Mouse (Mus musculus) adrenal gland, postnatal 25 days (tissue): ENCODE data around the gene Pitpnm1. TPM values are rescaled to one million over a fixed set of nuclear protein-coding genes. Genes with fewer than 3 reads are reported as not detected.

Experiments used
- DNase-seq: peaks from one replicate; pipeline ENCODE4 v3.0.0; 2021; ENCODE audit warnings: mixed read lengths
- total RNA-seq: library from RNA; stranded (reverse); gene quantifications from 2 replicates; pipeline ENCODE4 v1.2.3, GENCODE M21; 2021

Gene Pitpnm1
- total RNA-seq, 1 experiment from 2014 or later: 54.8 TPM

DNA sequence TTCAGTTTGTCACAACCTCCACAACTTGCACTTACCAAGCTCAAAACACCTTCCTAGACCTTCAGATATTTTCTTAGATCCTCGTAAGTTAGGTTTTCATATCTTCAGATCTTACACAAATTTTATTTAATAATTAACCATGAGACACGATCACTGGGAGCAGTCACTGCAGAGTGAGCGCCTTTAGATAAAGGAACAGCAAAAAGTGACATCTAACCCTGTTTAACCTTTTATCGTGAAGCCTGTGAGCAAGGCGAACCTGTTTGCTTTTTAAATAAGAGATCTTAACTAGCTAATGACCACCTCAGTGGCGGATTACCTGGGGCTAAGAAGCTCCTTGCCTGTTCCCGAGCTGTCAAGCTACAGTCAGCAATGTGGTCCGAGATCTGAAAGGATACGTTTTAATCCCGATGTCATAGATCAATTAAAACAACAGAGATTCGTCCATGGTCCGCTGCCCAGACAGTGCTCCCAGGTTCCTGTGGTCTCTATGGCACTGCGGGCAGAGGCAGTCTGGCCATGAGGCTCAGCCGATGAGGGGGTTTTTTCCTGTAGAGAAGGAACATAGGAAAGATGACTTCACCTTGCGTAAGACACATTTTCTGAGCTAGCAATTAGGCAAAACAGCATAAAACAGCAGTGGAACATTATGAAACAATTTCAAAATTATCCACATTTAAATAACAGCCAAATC, 30.9 kb upstream of the Pitpnm1 start:
- DNase-seq: no peak

DNA sequence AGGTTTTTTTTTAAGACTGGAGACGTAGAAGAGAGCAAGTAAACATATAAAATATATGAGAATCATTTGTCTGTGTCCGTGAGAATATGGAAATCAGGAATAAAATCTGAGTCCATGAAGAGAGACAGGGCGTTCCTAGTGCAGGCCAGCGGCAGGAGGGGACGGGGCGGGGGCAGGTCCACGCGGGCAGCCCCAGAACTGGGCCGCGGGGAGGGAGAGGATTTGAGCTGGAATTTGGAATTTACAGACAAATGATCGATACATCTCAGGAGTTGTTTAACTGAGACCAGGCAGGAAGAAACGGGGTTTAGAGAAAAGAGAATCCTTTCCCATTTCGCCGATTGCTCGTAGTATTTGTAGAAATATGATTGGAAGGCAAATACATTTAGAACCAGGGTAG, 29.5 kb upstream of the Pitpnm1 start:
- no peak for DNase-seq

DNA sequence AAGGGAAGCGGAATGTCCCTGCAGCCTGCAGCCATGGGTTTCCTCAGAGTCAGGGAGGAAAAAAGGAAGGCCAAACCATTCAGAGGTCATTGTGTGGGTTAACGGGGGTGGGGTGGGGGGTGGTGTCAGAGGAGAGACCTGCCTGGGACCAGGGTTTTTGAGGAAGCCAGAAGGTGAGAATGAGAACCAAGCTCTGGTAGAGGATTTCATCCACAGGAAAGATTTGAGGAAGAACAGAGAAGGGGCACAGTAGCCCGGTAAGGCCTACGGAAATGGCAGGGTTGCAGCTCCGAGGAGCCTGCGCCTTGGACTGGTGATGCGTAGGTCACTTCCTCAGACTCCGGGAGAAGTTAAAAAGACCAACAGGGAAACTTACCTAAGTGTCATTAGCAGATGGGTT, 29.0 kb upstream of the Pitpnm1 start:
- no peak for DNase-seq

DNA sequence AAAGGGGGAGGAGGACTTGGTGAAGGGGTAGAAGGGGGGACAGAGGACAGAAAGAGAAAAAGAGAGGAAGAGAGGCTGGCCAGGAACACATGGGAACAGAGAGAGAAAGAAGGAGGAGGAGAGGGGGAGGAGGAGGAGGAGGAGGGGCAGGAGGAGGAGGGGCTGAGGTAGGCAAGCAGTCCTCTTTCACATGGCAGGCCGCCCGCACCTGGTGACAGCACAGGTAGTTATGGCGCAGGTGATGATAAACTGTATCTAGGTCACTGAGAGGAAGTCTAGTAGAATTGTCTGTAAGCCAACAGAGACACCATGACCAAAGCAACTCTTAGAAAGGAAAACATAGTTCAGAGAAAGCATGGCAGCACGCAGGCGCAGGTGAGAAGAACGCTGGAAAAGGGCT, 28.4 kb upstream of the Pitpnm1 start:
- no peak for DNase-seq

DNA sequence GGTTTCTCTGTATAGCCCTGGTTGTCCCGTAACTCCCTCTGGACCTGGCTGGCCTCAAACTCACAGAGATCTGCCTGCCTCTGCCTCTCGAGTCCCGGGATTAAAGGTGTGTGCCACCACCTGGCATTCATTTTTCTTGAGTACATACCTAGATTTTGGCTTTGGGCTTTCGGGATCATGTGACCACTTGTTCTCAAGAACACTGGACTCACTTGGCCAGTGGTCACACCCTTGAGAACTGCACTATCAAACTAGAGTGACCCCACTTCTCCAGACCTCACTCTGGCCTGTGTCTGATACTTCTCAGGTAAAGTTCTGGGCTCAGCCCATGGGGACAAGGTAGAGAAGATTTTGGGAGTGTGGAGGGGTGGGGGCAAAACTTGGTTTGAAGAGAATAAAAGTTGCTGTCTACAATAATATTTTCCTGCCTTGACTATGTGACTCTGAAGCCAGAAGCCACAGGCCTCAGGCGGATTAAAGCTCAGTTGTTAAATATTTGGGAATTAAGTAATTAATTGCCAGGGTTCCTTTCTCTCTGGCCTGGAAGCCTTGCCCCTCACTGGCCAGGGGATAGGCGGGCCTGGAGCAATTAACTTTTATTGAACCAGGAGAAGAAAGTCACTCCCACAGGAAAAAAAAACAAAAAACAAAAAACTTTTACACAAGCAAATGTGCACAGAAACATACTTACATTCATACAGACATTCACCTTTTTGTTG, 26.9 kb upstream of the Pitpnm1 start:
- no peak for DNase-seq

DNA sequence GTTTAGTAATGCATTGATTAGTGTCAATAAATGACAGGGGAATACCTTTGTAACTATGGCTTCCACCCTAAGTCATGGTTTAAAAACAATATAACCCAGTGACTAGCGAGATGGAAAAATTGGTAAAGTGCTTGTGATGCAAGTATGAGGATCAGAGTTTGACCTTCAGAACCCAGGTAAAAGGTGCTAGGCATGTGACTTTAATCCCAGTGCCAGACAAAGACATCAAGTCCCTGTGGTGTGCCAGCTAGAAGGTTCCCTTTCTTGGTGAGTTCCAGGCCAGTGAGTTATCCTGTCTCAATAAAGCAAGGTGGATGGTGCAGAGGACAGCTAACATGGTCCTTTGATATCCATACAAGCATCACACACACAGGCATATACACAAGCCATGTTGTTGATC, 24.3 kb upstream of the Pitpnm1 start:
- no peak for DNase-seq

DNA sequence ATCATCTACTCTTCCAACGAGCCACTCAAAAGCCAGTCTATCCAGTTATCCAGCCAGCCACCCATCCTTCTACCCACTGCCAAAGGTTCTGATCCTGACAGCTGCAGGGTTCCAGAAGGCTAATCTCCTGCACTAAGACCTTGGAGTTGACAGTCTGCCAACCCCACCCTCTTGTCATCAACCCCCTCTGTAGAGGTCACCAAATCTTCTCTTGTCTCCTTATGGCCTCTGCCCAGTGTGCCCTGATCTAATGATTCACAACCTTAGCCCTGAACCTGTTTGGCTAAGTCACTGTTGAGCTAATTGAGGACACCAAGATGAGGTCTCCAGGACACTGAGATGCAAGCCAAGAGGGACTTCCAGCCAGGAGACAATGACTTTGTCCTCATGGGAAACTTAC, 20.2 kb upstream of the Pitpnm1 start:
- no peak for DNase-seq

DNA sequence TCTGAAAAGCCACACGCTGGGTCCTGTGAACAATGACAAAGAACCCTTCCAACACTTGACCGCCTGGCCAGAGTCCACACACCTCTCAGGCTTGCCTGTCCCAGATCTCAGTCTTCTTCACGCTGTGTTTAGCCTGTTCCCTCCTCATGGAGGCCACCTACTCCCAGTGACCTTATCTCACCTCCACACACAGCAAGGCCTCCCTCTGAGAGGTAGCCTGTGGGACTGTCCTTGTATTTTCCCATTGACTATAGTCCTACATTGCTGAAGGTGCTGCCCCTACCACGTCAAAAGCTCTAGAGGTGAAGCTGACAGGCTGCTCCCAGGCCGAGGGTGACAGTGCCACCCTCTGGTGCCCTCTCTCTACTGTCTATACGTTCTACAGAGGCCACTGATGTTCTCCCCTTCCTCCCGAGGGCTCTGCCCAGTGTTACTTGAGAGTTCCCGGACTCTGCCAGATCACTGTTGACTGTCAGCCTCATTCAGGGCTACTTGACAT, 19.2 kb upstream of the Pitpnm1 start:
- DNase-seq: no peak

DNA sequence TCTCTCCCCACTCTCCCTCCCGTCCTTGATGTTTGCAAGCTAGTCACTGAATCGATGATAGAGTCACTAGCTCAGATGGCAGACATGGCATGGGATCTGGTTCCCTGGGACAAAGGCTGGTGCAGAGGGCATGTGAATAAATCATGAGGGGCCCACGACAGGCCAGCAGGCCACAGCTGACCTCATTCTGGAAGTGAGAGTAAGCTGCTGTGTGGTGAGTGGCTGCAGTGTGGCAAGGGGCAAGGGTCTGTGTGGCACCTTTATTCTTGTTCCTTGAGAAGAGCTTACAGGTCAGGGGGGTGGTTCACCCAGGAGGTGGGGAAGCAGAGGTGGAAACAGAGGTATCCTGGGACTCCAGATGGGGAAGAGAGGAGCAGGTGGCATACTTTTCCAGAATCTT, 18.4 kb upstream of the Pitpnm1 start, which contains the start of gene Cabp2:
Gene Cabp2, plus strand, starts transcription at position 185 of the 400 bp plus-strand sequence.
- no peak for DNase-seq

DNA sequence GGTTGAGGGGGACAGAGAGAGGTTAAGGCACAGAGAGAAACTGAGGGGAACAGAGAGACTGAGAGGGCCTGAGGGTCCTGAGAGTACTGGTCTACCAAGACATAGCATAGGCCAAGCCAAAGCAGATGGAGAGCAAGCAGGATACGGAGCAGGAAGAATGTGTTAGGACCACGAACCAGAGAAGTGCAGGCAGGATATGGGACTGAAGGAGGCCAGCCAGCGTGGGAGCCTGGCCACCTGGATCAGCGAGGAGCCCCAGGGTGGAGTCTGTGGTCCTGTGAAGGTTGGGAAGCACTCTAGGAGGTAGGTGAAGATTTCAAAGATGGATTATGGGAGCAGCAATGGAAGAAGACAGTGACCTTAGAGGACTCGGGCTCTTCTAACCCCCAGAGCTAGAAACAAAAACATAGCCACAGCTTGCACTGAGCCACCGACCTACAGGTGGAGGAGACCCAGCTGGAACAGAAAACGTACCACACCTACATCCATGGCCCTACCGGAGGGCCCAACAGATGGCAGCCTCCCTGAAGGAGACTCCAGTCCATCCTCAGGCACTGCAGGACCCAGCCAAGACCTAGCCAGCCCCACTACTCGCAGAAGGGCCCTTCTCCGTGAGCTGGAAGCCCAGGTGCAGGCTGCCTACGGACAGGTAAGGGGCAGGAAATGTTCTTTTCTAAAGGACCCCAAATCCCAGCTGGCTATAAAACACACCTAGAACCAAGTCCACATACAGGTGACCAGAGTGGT, 17.4 kb upstream of the Pitpnm1 start:
- no peak for DNase-seq

DNA sequence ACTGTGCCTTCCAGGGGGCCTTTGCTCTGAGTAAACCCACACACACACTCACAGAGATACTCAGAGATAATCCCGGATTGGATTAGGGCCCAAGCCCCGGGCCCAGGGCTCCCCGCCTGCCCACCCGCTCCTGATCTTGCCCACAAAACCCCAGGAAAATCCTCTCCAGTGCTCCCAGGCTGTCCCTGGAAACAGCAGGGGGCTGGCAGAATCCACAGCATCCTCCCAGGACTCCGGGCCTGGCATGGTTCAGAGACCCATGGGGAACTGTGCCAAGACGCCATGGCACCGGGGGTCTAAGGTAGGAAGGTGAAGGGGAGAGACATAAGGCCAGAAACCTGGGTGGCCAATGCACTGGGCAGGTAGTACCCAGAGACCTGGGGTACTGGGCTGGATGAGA, 16.5 kb upstream of the Pitpnm1 start:
- DNase-seq: no peak

DNA sequence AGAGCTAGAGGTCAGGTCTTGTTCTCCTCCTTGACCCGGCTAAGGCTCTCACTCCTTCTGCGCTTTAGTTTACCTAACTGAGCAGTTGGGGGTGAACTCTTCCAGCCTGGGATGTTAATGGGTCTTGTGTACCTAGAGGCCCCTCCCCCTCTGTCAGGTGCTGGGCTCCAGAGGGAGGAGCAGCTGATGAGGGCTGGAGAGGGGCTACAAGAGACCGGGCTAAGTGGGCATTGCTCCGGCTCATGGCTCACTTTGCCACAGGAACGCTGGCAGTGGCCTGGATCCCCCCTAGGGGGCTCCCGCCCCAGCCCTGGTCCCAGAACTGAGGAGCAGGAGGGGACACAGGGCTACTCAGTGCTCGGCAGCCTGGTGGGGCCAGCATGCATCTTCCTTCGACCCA, 16.0 kb upstream of the Pitpnm1 start:
- no peak for DNase-seq

DNA sequence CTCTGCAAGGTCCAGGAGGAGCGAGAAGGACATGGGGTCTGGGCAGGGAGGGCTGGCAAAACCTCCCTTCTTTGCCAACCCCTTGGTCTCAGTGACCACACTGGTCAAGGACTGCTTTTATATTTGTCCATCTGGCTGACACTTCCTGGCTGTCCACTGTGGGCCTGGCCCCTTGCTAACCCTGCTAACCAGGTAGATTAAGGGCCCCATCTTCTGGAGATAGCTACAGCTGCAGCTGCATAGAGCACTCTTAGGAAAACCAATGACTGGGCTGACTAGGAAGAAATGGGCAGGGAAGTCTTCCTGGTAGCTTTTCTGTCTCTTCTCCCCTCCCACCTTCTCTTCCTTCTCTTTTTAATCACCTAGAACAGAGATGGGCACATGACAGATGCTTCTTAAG, 14.8 kb upstream of the Pitpnm1 start:
- no peak for DNase-seq

DNA sequence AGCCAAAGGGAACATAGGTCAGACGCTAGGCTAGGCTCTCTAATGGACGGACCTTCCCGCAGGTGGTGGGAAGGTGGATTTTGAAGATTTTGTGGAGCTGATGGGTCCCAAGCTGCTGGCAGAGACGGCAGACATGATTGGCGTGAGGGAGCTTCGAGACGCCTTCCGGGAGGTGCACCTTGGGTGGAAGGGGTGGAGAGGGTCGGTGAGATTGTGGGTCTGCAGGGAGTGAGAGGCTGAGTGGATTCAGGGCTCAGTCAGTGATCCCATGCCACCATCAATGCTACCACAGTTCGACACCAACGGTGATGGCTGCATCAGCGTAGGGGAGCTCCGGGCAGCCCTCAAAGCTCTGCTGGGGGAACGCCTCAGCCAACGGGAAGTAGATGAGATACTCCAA, 13.6 kb upstream of the Pitpnm1 start:
- no peak for DNase-seq

DNA sequence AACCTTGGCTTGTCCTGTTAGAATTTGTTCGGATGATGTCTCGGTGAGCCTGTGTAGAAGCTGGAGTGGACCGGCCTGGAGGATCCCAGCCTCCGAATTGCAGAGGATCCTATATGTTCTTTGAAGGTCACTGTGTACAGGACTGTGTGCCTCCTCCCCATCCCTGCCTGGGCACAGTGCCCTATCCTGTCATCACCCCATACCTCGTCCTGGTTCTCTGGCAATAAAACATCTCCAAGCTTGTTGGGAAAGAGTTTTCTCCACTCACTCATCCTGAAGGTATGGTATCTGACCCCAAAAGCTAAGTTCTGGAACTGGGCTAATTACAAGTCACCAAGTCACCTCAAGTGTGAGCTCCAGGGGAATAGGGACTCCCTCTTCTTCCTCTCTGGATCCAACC, 12.7 kb upstream of the Pitpnm1 start:
- DNase-seq: no peak

DNA sequence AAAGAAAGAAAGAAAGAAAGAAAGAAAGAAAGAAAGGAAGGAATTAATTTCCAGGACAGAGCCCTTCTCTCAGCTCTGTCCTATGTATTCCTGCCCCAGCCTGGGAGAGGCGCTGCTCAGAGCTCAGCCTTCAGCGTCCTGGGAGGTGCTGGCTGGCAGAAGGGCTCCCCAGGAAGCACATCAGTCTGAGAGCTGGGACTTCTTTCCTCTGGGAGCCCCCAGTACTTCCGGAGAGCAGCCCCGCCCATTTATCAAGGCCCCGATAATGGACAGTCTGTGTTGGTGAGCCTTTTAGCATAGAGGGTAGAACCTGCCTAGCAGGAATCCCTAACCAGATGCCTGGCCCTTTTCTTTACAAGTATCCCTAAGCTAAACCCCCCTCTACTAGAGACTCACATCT, 11.7 kb upstream of the Pitpnm1 start:
- no peak for DNase-seq

DNA sequence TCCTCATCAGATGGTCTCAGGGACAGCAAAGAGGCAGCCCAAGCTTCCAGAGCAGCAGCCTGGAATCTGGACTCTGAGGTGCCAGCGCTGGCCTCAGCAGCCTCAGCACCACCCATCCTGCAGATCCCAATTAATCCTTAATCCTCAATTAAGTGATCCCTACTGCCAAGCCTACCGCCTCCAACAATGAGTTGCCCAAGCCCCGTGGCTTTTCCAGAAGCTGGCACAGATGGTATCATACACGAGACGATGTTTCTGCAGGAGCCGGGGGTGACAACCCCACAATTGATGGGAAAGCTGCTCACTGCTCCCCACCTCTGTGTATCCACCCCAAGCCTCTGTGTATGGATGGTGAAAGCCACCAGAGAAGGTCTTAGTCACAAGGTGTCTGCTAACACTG, 10.7 kb upstream of the Pitpnm1 start:
- DNase-seq: no peak

DNA sequence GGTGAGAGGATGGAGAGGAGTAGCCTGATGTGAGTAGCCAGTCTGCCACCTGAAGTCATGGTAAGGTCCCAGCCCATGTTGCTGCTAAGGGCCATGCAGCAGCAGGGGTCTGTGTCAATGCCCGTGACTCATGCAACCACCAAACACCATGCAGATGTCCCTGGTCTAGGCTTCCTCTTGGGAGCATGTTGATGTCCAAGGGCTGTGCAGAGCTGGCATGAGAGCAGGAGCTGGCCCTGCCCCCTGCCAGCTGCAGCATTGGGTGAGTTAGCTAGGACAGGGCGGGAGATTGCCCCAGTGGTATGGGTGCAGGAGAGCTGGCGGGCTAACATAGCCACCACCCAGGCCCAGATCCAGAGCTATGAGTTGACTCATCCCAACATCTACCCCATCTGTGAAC, 9.4 kb upstream of the Pitpnm1 start:
- no peak for DNase-seq

DNA sequence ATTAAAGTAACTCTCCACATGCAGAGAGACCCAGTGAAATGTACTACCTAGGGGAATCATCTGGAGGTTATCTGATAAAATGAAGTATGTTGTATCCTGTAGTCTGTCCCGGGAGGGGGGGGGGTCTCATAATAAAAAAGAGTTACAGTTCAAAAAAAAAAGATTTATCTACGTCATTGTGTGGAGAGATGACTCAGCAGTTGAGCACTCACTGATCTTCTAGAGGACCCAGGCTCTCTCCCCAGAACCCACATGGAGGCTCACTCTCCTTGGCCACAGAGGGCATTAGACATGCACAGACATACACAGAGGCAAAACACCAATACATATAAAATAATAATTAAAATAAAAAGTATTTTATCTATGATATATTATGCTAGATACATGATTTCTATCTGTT, 8.4 kb upstream of the Pitpnm1 start:
- no peak for DNase-seq

DNA sequence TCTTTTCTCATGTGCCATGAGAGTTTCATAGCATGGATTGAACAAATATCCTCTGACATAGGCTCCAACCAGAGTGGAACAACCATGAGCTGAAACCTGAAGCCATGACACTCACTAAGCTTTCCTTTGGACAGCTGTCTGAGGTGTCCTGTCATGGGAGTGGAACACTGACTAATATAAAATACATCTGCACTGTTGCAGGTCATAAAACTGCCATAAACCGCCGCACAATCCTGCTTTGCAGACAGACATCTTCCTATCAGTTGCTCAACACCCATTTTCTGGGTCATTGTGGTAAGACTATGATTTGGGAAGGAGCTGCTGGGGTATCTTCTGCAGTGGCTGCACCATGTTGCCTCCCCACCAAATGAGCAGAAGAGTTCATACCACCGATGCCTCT, 7.0 kb upstream of the Pitpnm1 start:
- DNase-seq: no peak

DNA sequence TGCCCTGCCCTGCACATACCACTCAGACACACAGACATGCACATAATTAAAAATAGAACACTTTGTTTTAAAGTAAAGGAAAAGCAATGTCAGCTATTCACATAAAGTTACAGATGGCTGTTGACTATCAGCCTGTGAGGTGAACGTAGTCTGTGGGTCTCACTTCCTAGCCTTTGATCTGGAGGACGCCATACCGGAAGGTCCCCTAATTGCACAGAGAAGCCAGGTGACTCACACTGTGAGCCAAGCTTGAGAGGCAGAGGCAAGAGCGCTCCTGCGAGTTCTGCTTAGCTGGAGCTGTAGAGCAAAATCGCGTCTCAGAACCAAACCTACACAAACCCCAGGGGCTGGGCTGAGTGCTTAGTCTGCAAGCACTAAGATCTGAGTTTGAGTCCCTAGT, 6.0 kb upstream of the Pitpnm1 start:
- no peak for DNase-seq

DNA sequence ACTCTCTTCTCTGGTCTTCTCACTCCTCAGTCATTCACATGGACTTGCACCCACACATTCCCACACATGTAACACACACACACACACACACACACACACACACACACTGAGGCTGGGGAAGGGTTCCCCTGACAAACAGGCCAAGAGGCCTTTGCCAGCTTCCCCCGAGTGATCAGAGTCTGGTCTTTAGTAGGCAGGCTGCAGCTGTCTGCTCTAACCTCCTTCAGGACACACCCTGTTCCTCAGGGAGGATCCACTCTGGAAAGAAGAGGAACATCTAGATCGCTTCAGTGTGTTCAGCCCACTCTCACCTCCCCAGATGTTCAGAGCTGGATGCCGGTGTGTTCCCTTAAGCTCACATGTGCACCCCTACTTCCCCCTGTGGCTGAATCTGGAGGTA, 5.5 kb upstream of the Pitpnm1 start:
- no peak for DNase-seq

DNA sequence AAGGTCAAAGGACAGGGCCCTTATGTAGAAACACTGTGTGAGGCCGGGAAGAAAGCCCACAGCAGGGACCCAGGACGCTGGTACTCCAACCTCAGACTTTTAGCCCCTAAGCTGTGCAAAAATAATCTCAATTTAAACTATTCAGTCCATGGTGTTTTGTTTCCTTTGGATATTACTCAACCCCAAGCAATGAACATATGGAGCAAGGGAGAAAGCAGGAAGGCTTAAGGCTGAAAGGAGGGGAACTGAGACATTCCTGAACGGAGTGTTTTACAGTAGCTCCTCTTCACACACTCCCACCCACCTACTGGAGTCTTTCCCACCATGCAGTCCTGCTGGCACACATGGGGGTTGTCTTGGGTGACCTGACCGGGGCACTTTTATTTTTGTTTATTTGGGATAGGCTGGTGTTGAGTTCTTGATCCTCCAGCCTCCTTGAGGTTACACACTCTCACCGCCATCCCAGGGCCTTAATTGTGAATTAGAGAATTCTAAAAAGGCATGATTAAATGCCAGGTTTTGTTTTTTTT, 5.0 kb upstream of the Pitpnm1 start:
- no peak for DNase-seq
